Mouse (Mus musculus): ENCODE results near the gene Sh3pxd2a. TPM values are rescaled to one million over a fixed set of nuclear protein-coding genes. Genes with fewer than 3 reads are reported as not detected.
"Not testable (repeated sequence)": the region's sequence is repeated elsewhere in the genome, so short reads cannot be mapped to it uniquely, and the experiment has no call there.

Gene Sh3pxd2a
- total RNA-seq, 2 experiments from 2014 or later: 25.0 to 25.1 TPM

DNA sequence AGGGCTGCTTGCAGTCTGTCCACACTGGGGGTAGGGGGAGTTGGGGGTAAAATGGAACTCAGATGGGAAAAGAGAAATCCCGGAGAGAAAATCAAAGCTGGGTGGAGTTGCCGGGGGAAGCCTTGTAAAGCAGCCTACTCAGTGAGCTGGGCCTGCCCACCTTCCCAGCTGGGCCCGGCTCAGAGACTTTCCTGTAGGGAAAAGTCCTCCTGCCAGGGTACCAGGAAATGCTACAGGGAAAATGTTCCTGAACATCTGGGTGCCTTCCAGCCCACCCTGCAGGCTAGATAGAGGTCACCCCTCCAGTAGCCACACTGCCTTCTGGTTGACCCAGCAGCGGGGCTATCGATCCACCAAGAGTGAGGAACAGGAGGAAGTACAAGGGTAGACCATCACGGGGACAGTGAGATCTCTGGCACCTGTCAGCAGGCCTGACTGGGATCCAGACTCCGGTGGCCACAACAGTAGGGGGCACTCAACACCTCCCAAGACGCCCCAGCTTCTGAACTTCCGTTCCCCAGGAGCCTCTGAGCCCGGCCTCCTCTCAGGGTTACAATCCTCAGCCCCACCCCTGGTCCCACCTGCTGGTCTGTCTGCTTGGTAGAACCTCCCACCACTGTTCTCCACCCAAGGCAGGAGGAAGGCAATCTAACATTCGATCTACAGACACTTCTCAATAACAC, 51.5 kb downstream of the Sh3pxd2a start:
- no peak for DNase-seq
- intact Hi-C loops (cut with DNase I): no loop called here

DNA sequence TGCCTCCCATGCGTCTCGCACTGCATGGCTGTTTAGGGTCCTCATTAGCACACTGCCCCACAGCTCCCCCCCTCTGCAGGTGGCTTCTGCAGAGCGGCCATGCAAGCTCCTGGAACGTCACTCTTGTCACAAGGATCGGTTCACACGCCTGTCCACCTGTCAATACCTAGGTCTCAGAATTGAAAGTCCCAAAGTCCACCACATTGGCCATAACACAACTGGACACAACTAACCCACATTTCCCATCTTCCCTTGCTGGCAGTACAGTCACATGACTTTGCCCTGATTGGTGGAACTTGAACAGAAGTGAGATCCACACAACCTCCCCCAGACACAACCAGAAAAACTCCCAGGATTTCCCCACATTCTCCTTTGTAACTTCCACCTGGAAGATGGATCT, 53.9 kb downstream of the Sh3pxd2a start:
- no peak for DNase-seq
- intact Hi-C loops (cut with DNase I): no loop called here

DNA sequence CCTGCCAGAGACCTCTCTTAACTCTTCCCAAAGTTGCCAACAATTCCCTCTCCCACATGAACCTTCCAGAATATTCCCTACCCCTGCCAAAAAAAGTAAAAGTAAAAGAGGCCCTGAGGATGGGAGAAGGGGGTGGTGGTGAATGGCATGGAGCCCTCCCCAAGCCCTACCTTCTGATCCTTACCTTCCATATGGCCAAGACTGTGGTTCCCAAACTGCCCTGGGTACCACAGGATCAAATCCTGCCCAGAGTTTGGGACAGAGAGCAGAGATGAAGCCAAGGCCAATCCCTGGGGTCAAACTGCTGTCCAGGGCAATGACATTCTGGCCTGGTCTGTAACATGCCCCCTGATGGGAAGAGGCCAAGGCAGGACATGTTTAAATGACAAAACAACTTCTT, 55.1 kb downstream of the Sh3pxd2a start:
- intact Hi-C loops (cut with DNase I): no loop called here
- no peak for DNase-seq

DNA sequence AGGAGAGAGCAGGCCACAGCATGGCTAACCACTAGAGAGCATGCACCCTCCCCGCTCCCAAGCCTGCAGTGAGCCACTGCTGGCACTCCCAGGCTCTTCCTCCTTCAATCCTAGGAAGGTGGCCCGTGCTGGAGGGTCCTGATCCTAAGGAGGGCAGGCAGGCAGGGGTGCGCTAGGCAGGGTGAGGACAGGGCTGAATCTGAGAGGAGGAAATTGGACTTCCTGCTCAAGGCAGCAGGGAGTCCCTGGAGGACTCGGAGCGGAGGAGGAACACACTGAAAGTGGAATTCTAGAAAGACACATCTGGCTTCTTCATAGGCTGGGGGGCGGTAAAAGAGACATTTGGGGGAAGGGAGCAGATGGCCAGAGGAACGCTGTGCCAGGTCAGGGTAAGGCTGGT, 55.5 kb downstream of the Sh3pxd2a start:
- no peak for DNase-seq
- intact Hi-C loops (cut with DNase I): no loop called here

DNA sequence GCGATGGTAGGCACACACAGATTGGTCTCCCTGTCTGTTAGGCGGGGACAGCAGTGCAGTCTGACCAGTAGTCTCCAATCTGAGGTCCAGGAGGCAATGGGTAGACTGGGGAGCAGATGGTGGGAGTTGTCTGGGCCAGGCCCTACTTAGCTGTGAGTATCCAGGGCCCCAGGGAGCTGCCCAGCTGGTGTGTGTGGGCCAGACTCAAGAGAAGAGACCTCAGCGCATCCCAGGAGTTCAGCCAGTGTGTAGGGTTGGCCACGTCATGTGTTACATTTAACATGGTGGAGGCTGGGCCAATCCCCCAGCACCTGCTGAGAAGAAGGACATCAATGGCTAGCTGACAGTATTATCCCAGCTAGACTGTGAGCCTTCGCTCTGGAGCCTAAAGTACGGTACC, 56.9 kb downstream of the Sh3pxd2a start:
- intact Hi-C loops (cut with DNase I): no loop called here
- peak; percentile 47 for DNase-seq

DNA sequence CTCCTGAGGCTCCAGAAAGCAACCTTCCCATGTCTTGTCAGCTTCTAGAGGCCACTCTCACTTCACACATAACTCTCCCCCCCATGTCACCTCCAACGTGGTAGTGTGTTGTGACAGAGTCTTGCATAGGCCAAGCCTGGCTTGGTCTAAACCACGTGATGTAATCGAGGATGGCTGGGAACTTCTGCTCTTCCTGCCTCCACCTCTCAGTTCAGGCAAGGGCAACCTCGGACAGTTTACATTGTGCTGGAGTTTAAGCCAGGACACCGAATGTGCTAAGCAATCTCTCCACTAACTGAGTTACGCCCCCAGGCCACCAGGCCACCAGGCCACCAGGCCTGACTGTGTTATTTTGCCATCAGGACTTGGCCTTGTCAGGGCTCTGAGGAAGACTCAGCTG, 57.7 kb downstream of the Sh3pxd2a start:
- intact Hi-C loops (cut with DNase I): no loop called here
- no peak for DNase-seq

DNA sequence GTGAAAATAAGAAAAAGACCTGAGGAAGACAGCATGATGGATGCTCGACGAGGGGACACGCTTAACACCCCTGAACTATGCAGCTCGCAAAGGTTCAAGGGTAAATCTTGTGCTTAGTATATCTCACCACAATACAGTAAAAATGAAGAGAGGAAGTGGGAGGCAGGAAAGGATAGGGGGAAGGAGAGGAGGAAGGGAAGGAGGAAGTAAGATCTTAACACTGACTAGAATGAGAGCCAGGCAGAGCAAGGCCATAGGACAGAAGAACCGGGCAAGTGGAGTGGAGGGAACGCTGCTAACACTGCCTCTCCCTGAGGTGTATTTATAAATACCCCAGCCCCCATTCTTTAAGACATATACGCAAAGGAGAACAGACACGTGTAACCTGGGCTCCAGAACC, 58.7 kb downstream of the Sh3pxd2a start:
- no peak for DNase-seq
- intact Hi-C loops (cut with DNase I): no loop called here

DNA sequence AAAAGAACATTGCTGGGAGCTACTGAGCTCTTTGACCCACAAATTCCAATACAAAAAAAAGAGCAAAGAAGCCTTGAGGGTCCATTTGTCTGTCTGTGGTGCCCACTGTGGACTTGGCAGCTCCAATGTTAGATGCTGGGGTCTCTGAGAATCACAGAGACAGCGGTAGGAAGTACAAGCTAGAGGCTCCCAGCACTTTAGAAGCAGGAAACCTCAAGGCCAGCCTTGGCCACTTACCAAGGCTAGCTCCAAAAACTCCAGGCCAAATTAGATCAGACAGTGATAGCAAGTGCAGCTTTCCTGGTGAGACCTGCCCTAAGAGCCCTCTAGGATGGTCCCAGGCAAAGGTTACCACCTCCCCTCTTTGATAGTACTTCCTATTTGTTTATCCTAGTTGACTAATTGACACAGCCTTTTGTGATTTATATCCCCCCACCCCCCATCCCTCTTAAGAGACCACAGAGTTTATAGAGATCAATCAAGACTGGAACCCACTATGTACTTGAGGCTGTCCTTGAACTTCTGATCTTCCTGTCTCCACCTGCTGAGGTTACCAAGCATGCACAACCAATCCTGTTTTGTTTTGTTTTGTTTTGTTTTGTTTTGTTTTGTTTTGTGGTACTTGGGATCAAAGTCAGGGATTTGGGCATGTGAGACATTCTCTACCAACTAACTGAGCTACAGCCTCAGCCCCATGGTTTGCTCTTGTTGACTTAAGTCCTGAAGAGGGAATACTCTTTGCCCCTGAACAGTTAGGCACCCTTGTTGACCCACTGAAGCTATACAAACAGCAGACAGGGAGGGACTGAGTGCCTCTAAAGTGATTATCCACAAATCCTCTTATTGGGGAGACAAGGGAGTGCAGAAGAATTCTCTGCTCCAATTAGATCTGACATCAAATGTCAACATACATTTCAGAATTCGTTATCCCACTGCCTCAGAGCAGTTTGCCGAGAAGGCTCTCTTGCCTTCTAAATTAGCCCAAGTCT, 60.5 kb downstream of the Sh3pxd2a start:
- no peak for DNase-seq
- intact Hi-C loops (cut with DNase I): no loop called here

DNA sequence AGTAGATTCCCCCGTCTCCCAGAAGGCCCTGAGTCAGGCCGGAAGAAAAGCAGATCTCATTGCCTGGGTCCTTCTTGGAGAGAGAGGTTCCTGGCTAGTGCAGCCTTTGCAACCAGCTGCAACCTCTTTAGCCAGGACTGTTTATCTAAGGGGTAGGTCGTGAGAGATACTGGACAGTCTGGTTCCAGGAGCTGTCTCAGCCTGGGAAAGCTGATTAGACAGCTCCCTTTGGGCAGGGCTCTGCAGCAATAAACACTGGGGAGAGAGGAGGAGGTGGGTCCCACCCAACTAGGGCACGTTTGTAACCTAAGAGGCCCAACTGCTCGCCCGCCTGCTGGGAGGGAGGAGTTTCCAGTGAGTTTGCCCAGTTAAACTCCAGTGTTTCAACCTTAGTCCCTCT, 61.2 kb downstream of the Sh3pxd2a start:
- intact Hi-C loops (cut with DNase I): no loop called here
- no peak for DNase-seq

DNA sequence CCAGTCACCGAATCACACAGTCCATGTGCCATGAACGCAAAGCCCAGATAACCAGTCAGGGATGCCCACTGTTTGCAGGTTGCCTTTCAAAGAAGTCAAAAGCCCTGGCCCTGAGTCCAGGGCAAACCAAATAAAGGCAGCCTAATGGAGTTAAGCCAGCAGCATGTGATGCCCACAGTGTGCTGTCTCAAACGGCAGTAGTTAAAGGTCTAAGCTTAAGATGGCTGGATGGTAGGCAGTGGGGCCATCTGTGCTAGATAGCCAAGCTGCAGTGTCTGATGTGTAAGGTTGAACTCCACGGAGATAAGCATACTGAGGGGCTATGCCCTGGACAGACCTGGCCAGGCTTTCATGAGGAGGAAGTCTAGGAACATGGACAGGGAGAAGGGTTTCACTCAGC, 61.7 kb downstream of the Sh3pxd2a start:
- intact Hi-C loops (cut with DNase I): no loop called here

DNA sequence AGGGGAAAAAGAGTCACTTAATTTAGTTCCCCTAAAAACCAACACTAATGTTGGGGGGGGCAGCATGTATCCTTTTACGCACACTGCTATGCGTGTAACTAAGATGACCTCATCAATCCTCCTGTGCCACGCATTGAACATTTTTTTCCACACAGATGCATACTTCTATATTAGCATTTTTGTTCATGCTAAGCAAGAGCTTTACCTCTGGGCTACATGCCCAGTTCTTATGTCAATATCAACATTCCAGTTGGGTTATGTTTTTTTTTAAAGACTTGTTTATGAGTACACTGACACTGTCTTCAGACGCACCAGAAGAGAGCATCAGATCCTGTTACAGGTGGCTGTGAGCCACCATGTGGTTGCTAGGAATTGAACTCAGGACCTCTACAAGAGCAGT, 64.5 kb downstream of the Sh3pxd2a start:
- intact Hi-C loops (cut with DNase I): no loop called here
- no peak for DNase-seq

More for the DNA sequence above, 61.7 kb downstream of the Sh3pxd2a start:
- DNase-seq: no peak

DNA sequence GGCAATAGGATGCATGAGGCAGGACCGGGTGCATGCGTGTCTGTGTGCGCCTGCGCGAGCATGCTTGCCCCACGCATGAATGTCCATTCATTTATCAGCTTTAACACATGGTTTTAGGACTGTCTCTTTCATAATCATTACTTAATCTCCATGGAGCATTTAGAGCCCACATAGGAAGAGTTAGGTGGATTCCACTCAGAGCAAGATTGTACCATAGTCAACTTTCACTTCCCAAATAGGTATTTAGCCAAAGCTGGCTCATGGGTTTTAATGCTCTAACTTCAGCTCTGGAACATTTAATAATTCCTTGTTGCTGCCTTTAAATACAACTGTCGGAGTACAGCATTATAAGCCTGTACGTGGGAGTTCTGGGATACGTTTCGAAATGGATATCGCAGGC, 65.2 kb downstream of the Sh3pxd2a start:
- intact Hi-C loops (cut with DNase I): no loop called here
- no peak for DNase-seq

DNA sequence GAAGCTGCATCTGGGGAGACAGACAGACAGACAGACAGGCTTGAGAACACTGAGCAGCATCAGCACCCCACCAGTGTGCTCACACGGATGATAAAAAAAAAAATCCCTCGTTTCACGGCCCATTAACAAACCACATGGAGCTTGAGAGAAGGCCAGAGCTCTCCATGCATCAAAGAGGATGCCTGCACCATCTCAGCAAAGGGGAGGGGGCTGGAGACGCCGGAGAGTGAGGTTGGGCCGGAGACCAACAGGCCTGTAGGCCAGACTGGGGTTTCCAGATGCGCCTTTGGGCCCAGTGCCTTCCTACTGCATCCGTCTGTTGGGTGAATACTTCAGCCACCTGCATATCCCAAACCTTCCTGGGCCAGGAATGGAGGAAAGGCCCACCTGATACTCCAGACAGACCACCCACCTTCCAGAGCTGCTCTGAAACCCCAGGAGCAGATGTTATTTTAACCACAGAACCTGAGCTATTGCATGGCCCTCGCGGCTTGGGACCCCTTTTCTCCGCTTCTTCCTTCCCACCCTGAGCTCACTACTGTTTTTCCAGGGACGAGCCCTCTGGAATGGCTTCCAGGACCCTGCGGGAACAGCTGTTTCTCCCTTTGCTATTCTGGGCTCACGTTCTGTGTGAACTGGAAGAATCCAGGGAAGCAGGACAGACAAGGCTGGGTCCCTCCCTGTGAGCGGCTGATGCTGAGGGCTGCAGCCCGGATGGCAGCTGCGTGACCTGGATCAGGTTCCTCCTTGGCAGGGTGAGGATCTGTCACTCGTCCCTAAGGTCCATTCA, 66.1 kb downstream of the Sh3pxd2a start:
- DNase-seq: peak; percentile 66
- intact Hi-C loops (cut with DNase I): no loop called here

DNA sequence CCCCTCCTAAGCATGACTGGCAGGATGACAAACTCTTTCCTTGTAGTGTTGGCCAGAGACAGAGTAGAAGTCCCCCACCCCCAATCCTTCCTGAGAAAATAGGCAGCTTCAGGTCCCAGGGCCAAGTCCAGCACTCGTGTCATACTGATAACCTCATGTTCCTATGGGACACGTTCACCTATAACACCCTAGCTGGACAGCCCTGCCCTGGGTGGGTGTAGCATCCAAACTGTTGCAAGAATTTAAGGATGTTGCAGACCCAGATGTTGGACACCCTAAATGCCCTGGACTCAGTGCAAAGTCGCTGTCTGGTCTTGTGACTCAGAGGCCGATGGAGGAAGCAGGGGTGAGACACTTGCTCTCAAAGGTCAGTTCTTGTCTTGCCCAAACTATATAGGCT, 68.9 kb downstream of the Sh3pxd2a start:
- no peak for DNase-seq
- intact Hi-C loops (cut with DNase I): no loop called here

DNA sequence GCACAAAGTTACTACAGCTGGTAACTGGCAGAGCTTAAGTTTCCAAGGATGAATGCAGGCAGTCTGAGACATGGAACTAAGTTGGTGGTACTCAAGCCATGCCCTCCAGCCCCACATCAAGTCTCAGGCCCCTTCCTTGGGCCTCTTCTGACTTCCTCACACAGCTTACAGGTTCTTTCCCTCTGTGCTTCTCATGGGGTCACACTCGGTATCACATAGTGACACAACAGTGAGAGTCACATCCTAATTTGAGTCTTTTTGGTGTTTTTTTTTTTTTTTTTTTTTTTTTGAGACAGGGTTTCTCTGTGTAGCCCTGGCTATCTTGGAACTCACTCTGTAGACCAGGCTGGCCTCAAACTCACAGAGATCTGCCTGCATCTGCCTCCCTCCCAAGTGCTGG, 69.4 kb downstream of the Sh3pxd2a start:
- intact Hi-C loops (cut with DNase I); DNase-seq: not testable (repeated sequence)

DNA sequence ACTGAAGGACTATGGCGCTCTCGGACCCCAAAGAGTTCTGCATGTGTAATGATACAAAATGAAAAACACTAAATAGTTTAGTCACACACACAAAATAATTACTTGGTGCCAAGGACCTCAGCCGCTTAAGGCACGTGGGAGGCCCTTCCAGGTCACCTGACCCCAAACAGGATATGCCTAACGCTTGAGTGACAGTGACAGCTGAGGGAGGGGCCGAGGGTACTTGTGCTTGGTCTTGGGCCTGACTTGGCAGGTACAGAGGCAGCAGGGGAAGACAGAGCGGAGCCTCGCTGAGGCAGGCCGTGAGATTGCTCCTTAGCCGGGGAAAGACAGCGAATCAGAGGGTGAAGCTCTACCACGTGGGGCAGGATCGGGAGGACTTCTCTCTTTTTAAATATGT, 73.3 kb downstream of the Sh3pxd2a start:
- intact Hi-C loops (cut with DNase I): no loop called here
- no peak for DNase-seq

DNA sequence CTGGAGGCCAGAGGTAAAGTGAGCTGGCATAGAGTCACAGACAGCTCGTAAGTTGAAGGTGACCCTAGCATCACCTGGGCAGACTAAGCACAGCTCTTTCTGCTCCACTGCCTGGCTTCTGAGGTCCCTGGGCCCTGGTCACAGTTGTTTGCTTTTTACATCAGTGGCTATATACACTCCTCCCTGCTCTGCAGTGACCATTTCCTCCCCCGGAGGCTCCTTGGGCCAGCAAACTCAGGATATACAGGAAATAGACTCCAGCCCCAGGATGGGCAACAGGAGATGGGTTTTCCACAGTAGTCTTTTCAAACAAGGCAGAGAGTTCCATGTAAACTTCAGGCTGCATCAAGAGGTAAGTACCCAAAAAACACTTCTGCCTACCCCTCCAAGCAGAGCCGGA, 76.3 kb downstream of the Sh3pxd2a start:
- DNase-seq: no peak
- intact Hi-C loops (cut with DNase I): no loop called here

DNA sequence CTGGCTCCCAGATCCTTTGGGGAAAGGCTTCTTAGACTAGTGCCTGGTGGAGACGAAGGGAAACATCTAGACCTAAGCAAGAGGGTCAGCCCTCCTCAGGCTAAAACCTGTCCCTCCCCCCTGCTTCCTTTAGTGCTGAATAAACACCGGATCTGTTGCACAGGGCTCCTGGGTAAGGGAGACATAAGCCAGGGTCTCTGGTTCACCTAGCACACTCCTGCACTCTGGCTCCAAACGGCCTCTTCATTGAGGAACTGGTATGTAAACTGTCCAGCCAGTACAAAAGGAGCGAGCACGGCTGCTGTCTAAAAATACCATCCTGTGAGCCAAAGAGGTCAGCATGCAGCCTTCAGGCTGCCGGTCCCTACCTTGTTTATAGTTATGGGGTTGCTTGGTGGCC, 76.8 kb downstream of the Sh3pxd2a start:
- no peak for DNase-seq
- intact Hi-C loops (cut with DNase I): no loop called here

DNA sequence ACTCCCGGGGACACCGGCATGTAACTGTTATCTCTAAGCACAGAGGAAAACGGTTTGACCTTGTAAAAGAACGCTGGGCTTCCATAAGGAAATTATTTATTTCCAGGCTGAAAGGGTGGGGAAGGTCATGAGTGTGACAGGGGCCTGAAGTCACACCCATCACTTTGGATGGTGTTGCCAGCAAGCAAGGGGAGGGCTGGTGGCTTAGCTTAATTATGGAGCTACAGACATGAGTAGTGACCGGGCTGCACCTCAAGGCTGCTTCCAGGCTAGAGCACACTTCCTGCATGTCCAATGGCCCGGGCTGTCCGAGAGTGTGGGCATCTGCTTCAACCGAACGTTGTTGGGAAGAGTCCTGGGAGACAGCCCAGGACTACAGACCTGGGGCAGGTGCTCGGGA, 78.2 kb downstream of the Sh3pxd2a start:
- intact Hi-C loops (cut with DNase I): no loop called here
- DNase-seq: no peak

DNA sequence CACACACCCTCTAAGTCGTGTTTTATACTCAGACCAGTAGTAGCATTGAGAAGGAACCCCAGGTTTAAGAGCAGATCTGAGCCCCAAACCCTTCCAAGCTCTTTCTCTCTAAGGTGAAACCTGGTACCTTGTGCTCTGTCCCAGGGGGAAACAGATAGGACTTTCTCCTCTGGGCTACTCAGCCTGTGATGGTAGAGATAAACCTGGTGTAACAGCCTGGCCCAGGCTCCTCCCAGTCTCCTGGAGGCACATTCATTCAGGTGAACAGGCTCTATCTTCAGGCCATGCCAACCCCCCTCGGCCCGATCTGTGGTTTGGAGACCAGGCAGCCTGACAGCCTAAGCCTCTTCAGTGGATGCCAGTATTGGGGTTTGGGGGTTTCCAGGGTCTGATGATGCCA, 79.6 kb downstream of the Sh3pxd2a start:
- no peak for DNase-seq
- intact Hi-C loops (cut with DNase I): no loop called here

DNA sequence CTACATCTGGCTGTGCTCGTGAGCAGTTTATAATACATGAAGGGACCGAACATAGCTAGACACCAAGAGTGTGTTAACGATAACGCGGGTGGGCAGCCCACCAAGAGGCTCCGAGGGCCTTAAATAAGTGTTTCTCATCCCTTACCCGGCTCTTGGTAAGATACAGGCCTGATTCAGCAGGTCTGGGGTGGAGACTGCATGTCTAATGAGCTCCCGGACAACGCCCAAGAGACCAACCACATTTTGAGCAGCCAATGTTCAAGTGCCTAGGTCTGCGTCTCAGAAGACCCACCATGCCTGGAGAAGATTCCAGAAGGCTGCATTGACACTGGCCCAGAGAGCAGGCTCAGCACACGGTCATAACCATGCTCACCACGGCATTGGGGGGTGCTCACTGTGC, 80.2 kb downstream of the Sh3pxd2a start:
- intact Hi-C loops (cut with DNase I): no loop called here
- DNase-seq: no peak
